ENCODE assay signal across 29 mouse cellular contexts in the genomic region with DNA sequence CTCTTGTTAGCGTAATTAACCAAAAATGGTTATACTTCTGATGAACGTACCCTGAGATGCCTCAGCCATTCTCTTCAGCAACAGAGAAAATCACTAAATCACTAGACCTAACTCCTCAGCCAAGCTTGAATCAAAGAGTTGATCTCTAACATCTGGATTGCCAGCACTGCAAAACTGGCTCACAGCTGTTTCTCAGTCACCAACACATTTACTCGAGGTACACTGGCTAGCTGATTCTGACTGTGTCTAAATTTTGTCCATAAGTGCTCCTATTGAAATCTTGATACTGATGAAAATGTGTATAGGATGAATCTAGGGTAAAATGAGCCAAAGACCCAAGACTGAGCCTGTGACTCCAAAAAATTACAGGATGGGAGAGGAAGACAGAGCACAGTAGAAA.
DNase-seq lines count a peak whose midpoint lies in the region; ATAC-seq and TF ChIP-seq lines count a peak whose summit lies in the region.
"Had no signal": no experiment of that assay in that cellular context is flagged by ENCODE, and none has a peak within 500 bp of the region (broad histone marks: within the 10 kb centered on the region; RNA-seq: fewer than 3 reads in every experiment).

No protein-coding gene starts in this region.

- ATAC-seq in lung, embryonic 14.5 days (ENCODE audit: insufficient read depth) = no peak
- ATAC-seq in kidney, embryonic 15.5 days (replicated peaks; ENCODE audit: low FRiP score) = no peak
- ATAC-seq: activated CD4-positive, CD25-positive, alpha-beta regulatory T cell, adult 4 months; CD4-positive, CD25-positive, alpha-beta regulatory T cell, adult 4 months; forebrain, embryonic 14.5 days had no signal

- H3K9me3 ChIP-seq in lung, embryonic 14.5 days (ENCODE audit: low read depth, low read length) = no peaks in the 10 kb centered on the region
- H3K9me3 ChIP-seq in kidney, embryonic 15.5 days (replicated peaks) = no peaks in the 10 kb centered on the region
- H3K9me3 ChIP-seq: embryonic facial prominence, embryonic 13.5 days; embryonic facial prominence, embryonic 15.5 days; forebrain, embryonic 10.5 days; forebrain, embryonic 12.5 days; G1E had no signal

- peak; percentile 69 for DNase-seq in lung, embryonic 14.5 days
- DNase-seq in lung, adult 2 months = no peak
- DNase-seq in lung, postnatal 10 days = peak; percentile 24
- DNase-seq in lung, postnatal 25 days (ENCODE audit: low spot score) = peak; percentile 31
- no peak for DNase-seq in gastrocnemius, postnatal 25 days
- no peak for DNase-seq in adrenal gland, adult 18-20 months (ENCODE audit: low spot score in 2 of 2)
- DNase-seq: adrenal gland, adult 2 months; adrenal gland, postnatal 10 days; adrenal gland, postnatal 25 days; B cell, adult 2 months; cerebellum, adult 11 months; cerebellum, adult 18-20 months; cerebellum, adult 8-10 months; cerebellum, adult 9-11 months; cerebellum, postnatal 14 days; cerebellum, postnatal 36 days; embryo, embryonic 11 days had no signal

- H3K4me2 ChIP-seq in lung, embryonic 14.5 days = no peak overlapping the region
- no peak overlapping the region for H3K4me2 ChIP-seq in kidney, embryonic 15.5 days
- H3K4me2 ChIP-seq: embryonic facial prominence, embryonic 13.5 days; embryonic facial prominence, embryonic 15.5 days; forebrain, embryonic 12.5 days had no signal

- H3K27me3 ChIP-seq in lung, embryonic 14.5 days (ENCODE audit: insufficient read depth, low read length) = no peaks in the 10 kb centered on the region
- no peaks in the 10 kb centered on the region for H3K27me3 ChIP-seq in kidney, embryonic 15.5 days
- H3K27me3 ChIP-seq: CH12.LX; embryonic facial prominence, embryonic 13.5 days; embryonic facial prominence, embryonic 15.5 days; forebrain, embryonic 12.5 days; Patski had no signal

- no peak for TF ChIP-seq POLR2A in lung, adult 2 months (IDR thresholded peaks at IDR 0.05; ENCODE audit: borderline replicate concordance, extremely low read depth, low read depth, low read length)

- no peaks in the 10 kb centered on the region for H3K4me1 ChIP-seq in lung, embryonic 14.5 days (ENCODE audit: insufficient read depth)
- H3K4me1 ChIP-seq in lung, adult 2 months (ENCODE audit: control insufficient read depth, insufficient read depth, low read length) = no peaks in the 10 kb centered on the region
- no peaks in the 10 kb centered on the region for H3K4me1 ChIP-seq in kidney, embryonic 15.5 days
- H3K4me1 ChIP-seq: embryonic facial prominence, embryonic 15.5 days; forebrain, embryonic 12.5 days had no signal

- no peak overlapping the region for H3K9ac ChIP-seq in lung, embryonic 14.5 days
- no peak overlapping the region for H3K9ac ChIP-seq in kidney, embryonic 15.5 days
- H3K9ac ChIP-seq: embryonic facial prominence, embryonic 13.5 days; embryonic facial prominence, embryonic 15.5 days; forebrain, embryonic 12.5 days had no signal

- no peaks in the 10 kb centered on the region for H3K36me3 ChIP-seq in lung, embryonic 14.5 days (ENCODE audit: insufficient read depth)
- no peaks in the 10 kb centered on the region for H3K36me3 ChIP-seq in kidney, embryonic 15.5 days
- H3K36me3 ChIP-seq: embryonic facial prominence, embryonic 13.5 days; embryonic facial prominence, embryonic 15.5 days; forebrain, embryonic 10.5 days; forebrain, embryonic 12.5 days; G1E had no signal

- no peak overlapping the region for H3K27ac ChIP-seq in lung, embryonic 14.5 days (ENCODE audit: low read depth)
- no peak overlapping the region for H3K27ac ChIP-seq in kidney, embryonic 15.5 days
- H3K27ac ChIP-seq: embryonic facial prominence, embryonic 13.5 days; embryonic facial prominence, embryonic 15.5 days; forebrain, embryonic 10.5 days; forebrain, embryonic 12.5 days had no signal

- 53% methylated on average over 3 of the region's 3 CpGs for WGBS in lung, embryonic 14.5 days
- 73% methylated on average over 3 of the region's 3 CpGs for WGBS in lung, adult 2 months
- WGBS in kidney, embryonic 15.5 days = 75% methylated on average over 3 of the region's 3 CpGs

- no peak overlapping the region for H3K4me3 ChIP-seq in lung, embryonic 14.5 days (ENCODE audit: low read depth, low read length)
- H3K4me3 ChIP-seq in lung, adult 2 months (replicated peaks; ENCODE audit: extremely low read depth, low read depth, low read length) = no peak overlapping the region
- no peak overlapping the region for H3K4me3 ChIP-seq in kidney, embryonic 15.5 days (replicated peaks)
- H3K4me3 ChIP-seq: embryonic facial prominence, embryonic 13.5 days; embryonic facial prominence, embryonic 15.5 days; erythroblast, embryonic 14.5 days; forebrain, embryonic 10.5 days; forebrain, embryonic 12.5 days had no signal

- TF ChIP-seq CTCF in lung, embryonic 14.5 days (IDR thresholded peaks at IDR 0.05; ENCODE audit: low read depth) = no peak
- no peak for TF ChIP-seq CTCF in lung, adult 2 months (IDR thresholded peaks at IDR 0.05; ENCODE audit: insufficient read depth, low read length)

Comparison
In these comparisons a context has a peak if more than half of its experiments do, and no peak if none do; other contexts are left out.
1. DNase-seq: peak in lung, embryonic 14.5 days (single experiment), lung, postnatal 10 days (single experiment) and lung, postnatal 25 days (single experiment); none in lung, adult 2 months (single experiment), gastrocnemius, postnatal 25 days (single experiment) and adrenal gland, adult 18-20 months (0 of 2).